Mouse (Mus musculus): ENCODE measurements around the gene Chd6. TPM values are rescaled to one million over a fixed set of nuclear protein-coding genes. Genes with fewer than 3 reads are reported as not detected.
A peak's percentile ranks its signal among the peaks of the same experiment; 100 is the strongest.
"Not testable (repeated sequence)": the region's sequence is repeated elsewhere in the genome, so short reads cannot be mapped to it uniquely, and the experiment has no call there.

Chd6 gene
- polyA plus RNA-seq, 1 experiment from 2014 or later: 28.1 TPM

DNA sequence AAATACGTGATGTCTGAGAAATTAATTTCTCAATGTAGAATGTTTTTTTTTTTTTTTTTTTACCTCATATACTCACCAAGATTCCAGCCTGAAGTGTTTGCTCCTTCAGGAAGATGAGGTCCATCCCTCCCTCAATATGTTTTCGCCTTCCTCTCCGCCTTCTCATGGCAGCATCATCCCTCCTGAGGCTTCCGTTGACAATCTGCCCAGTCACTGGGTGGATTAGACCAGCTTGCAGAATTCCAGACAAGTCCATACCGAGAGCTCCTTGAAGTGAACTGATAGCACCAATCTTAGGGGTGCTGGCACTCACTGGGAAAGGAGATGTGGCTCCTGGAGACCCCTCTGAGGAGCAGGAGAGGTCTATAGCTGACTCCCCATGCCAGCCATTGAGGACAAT lies 149.0 kb downstream of the Chd6 start:
- 93% methylated on average over 5 of the region's 5 CpGs for WGBS
- Histone ChIP-seq H3K4me3 (replicated peaks; ENCODE audit: low read length) (no peak overlapping the region), H3K9ac (ENCODE audit: low read length) (no peak overlapping the region), H3K4me2 (ENCODE audit: low read depth, low read length) (no peak overlapping the region), H3K9me3 (replicated peaks; ENCODE audit: control insufficient read depth, low read length) (no peaks in the 10 kb centered on the region), H3K36me3 (ENCODE audit: control insufficient read depth, insufficient read depth, low read length) (peaks cover 9% of the 10 kb centered on the region), H3K27me3 (ENCODE audit: control insufficient read depth, insufficient read depth, low read length) (no peaks in the 10 kb centered on the region), H3K27ac (ENCODE audit: low read length) (no peak overlapping the region), H3K4me1 (ENCODE audit: control insufficient read depth, insufficient read depth, low read length) (no peaks in the 10 kb centered on the region)
- ATAC-seq (ENCODE audit: insufficient read depth, low FRiP score): no peak

DNA sequence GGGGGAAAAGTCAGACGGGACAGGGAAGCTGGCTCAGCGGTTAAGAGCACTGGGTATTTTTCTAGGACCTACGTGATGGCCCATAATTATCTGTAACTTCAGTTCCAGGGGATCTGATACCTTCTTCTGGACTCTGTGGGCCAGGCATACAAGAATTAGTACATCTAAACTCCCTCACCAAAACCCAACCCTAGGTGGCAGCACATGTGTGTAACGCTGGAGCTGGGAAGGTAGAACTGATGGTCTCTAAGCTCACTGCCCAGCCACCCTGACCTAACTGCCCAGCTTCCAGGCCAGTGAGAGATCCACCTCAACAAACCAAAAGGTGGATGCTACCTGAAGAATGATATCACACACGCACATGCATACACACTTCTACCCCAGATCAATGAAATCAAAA lies 150.1 kb downstream of the Chd6 start:
- Histone ChIP-seq H3K27ac (ENCODE audit: low read length) (no peak overlapping the region), H3K4me1 (ENCODE audit: control insufficient read depth, insufficient read depth, low read length) (no peaks in the 10 kb centered on the region), H3K9ac (ENCODE audit: low read length) (no peak overlapping the region), H3K4me2 (ENCODE audit: low read depth, low read length) (no peak overlapping the region), H3K27me3 (ENCODE audit: control insufficient read depth, insufficient read depth, low read length) (no peaks in the 10 kb centered on the region), H3K36me3 (ENCODE audit: control insufficient read depth, insufficient read depth, low read length) (peaks cover 4% of the 10 kb centered on the region; the same call in 1 of the 2 replicates), H3K9me3 (replicated peaks; ENCODE audit: control insufficient read depth, low read length) (no peaks in the 10 kb centered on the region), H3K4me3 (replicated peaks; ENCODE audit: low read length) (no peak overlapping the region)
- no peak for ATAC-seq (ENCODE audit: insufficient read depth, low FRiP score)
- WGBS: 92% methylated on average over 5 of the region's 5 CpGs

DNA sequence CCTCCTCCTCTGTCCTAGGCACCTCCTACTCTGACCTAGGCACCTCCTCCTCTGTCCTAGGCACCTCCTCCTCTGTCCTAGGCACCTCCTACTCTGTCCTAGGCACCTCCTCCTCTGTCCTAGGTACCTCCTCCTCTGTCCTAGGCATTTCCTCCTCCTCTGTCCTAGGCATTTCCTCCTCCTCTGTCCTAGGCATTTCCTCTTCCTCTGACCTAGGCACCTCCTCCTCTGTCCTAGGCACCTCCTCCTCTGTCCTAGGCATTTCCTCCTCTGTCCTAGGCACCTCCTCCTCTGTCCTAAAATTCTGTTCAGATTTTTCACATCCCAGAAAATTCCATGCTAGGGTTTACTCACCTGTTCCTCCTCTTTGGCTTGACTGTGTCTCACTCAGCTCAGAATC lies 151.1 kb downstream of the Chd6 start:
- H3K9ac ChIP-seq (ENCODE audit: low read length); ATAC-seq (ENCODE audit: insufficient read depth, low FRiP score); H3K36me3 ChIP-seq (ENCODE audit: control insufficient read depth, insufficient read depth, low read length); H3K27ac ChIP-seq (ENCODE audit: low read length); H3K4me3 ChIP-seq (replicated peaks; ENCODE audit: low read length); H3K4me2 ChIP-seq (ENCODE audit: low read depth, low read length); H3K27me3 ChIP-seq (ENCODE audit: control insufficient read depth, insufficient read depth, low read length); H3K9me3 ChIP-seq (replicated peaks; ENCODE audit: control insufficient read depth, low read length); H3K4me1 ChIP-seq (ENCODE audit: control insufficient read depth, insufficient read depth, low read length): not testable (repeated sequence)

DNA sequence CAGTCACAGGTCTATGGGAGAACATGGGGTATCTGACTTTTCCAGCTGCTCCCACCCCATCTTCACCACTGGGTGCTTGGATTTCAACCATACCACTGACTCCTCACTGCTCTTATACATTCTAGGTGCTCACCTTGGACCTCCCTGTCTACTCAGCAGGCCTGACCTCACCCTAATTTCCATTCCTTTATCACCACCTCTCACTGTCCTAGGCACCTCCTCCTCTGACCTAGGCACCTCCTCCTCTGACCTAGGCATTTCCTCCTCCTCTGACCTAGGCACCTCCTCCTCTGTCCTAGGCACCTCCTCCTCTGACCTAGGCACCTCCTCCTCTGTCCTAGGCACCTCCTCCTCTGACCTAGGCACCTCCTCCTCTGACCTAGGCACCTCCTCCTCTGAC lies 151.6 kb downstream of the Chd6 start:
- H3K36me3 ChIP-seq (ENCODE audit: control insufficient read depth, insufficient read depth, low read length); H3K27ac ChIP-seq (ENCODE audit: low read length); H3K4me1 ChIP-seq (ENCODE audit: control insufficient read depth, insufficient read depth, low read length); ATAC-seq (ENCODE audit: insufficient read depth, low FRiP score); H3K4me2 ChIP-seq (ENCODE audit: low read depth, low read length); H3K9ac ChIP-seq (ENCODE audit: low read length); H3K27me3 ChIP-seq (ENCODE audit: control insufficient read depth, insufficient read depth, low read length); H3K4me3 ChIP-seq (replicated peaks; ENCODE audit: low read length); H3K9me3 ChIP-seq (replicated peaks; ENCODE audit: control insufficient read depth, low read length): not testable (repeated sequence)

DNA sequence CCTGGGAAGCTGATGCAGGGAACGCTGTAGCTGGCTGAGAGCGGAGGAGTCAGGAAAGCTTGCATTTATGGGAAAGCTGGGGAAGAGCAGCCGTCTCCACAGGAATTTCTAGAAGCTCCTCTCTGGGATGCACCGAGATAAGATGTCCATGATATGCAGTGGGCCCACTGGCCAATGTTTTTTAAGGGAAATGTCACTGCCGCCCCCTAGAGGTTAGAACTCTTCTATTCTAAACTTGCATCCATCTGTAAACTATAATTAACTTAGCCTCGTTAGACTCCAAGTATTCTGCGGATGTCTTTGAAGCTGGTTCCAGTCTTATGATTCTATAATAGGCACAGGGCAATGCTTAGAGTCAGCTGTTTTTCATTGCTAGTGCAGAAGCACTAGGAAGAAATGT lies 153.5 kb downstream of the Chd6 start:
- no peak overlapping the region for H3K4me3 ChIP-seq (replicated peaks; ENCODE audit: low read length)
- WGBS: 72% methylated on average over 7 of the region's 7 CpGs
- no peaks in the 10 kb centered on the region for H3K27me3 ChIP-seq (ENCODE audit: control insufficient read depth, insufficient read depth, low read length)
- no peak overlapping the region for H3K9ac ChIP-seq (ENCODE audit: low read length)
- no peaks in the 10 kb centered on the region for H3K4me1 ChIP-seq (ENCODE audit: control insufficient read depth, insufficient read depth, low read length)
- ATAC-seq (ENCODE audit: insufficient read depth, low FRiP score): no peak
- no peak overlapping the region for H3K4me2 ChIP-seq (ENCODE audit: low read depth, low read length)
- H3K36me3 ChIP-seq (ENCODE audit: control insufficient read depth, insufficient read depth, low read length): peaks cover under 1% of the 10 kb centered on the region; the same call in 1 of the 2 replicates
- H3K27ac ChIP-seq (ENCODE audit: low read length): no peak overlapping the region
- no peaks in the 10 kb centered on the region for H3K9me3 ChIP-seq (replicated peaks; ENCODE audit: control insufficient read depth, low read length)

DNA sequence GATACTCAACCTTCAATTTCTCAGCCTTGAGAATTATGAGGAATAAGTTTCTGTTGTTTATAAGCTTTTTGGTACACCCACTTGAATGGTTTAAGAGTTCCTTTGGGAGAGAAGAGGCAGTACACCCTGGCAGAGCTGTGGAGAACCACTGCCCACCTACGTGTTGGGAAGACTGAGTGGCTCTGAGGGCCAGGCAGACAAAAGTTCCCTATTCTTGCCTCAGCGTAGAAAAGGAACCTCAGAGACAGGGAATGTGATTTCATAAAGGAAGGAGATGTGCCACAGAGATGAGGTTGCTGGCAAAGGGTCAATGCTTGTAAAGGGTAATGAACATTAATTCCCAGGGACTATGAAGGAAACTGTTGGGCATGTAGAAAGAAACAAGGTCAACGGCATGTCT lies 154.3 kb downstream of the Chd6 start:
- no peak for ATAC-seq (ENCODE audit: insufficient read depth, low FRiP score)
- no peaks in the 10 kb centered on the region for H3K4me1 ChIP-seq (ENCODE audit: control insufficient read depth, insufficient read depth, low read length)
- no peaks in the 10 kb centered on the region for H3K27me3 ChIP-seq (ENCODE audit: control insufficient read depth, insufficient read depth, low read length)
- no peaks in the 10 kb centered on the region for H3K9me3 ChIP-seq (replicated peaks; ENCODE audit: control insufficient read depth, low read length)
- no peak overlapping the region for H3K27ac ChIP-seq (ENCODE audit: low read length)
- WGBS: 89% methylated on average over 3 of the region's 3 CpGs
- H3K4me2 ChIP-seq (ENCODE audit: low read depth, low read length): no peak overlapping the region
- H3K4me3 ChIP-seq (replicated peaks; ENCODE audit: low read length): no peak overlapping the region
- H3K36me3 ChIP-seq (ENCODE audit: control insufficient read depth, insufficient read depth, low read length): peaks cover 6% of the 10 kb centered on the region
- no peak overlapping the region for H3K9ac ChIP-seq (ENCODE audit: low read length)

DNA sequence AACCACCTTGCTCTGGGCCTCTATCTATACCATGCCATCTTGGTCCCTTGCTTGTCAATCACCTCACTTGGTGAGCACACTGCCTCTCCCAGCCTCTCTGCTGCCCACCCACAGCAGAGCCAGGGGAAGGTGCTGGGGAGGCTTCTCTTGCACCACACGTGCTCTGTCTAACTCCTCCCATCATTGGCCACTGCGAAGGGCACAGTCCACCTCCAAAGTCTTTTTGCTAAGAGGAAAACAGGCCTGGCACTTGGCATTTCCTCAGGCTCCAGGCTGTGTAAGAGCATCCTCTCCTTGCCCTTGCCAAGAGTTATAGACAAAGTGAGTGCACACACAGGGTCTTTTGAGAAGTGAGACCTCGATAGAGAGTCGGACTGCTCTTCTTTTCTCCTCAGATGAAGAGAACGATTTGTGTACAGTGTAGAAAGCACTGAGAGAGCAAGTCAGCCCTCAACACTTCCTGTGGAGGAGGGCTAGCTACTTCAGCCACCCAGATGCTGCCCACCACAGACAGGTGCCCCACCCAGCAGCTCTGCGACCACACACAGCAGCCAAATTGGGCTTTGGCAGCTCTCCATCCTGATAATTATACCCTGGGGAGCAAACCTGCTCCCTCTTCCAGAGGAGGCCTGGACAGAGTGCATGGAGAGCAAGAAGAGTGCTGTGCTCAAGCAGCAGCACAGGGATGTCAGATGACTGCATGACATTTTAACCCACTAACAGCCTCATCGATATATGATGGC lies 155.6 kb downstream of the Chd6 start:
- peak; percentile 10; the same call in 1 of the 2 replicates for ATAC-seq (ENCODE audit: insufficient read depth, low FRiP score)
- Histone ChIP-seq H3K4me1 (ENCODE audit: control insufficient read depth, insufficient read depth, low read length) (no peaks in the 10 kb centered on the region), H3K36me3 (ENCODE audit: control insufficient read depth, insufficient read depth, low read length) (peaks cover 6% of the 10 kb centered on the region), H3K27me3 (ENCODE audit: control insufficient read depth, insufficient read depth, low read length) (no peaks in the 10 kb centered on the region), H3K9me3 (replicated peaks; ENCODE audit: control insufficient read depth, low read length) (no peaks in the 10 kb centered on the region), H3K9ac (ENCODE audit: low read length) (no peak overlapping the region), H3K4me2 (ENCODE audit: low read depth, low read length) (no peak overlapping the region), H3K4me3 (replicated peaks; ENCODE audit: low read length) (no peak overlapping the region), H3K27ac (ENCODE audit: low read length) (no peak overlapping the region)
- 81% methylated on average over 7 of the region's 7 CpGs for WGBS

DNA sequence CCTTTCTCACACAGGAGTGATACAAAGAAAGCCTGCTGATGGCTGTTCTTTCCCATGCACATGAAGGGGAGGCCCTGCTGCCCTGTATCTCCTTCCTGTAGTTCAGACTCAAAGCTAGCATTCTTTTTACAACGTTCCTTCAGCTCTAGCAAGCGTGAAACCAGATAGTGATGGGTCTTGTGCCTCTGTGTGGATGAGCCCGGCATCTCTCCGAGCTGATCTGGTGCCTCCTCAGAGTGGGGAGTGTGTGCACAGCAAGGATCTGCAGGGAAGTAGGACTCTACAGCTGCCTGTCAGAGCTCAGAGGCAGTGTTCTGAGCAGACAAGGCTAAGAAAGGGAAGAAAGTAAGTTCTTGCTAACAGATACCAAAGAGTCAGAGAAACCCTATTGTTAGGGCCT lies 157.3 kb downstream of the Chd6 start:
- Histone ChIP-seq H3K9me3 (replicated peaks; ENCODE audit: control insufficient read depth, low read length) (no peaks in the 10 kb centered on the region), H3K36me3 (ENCODE audit: control insufficient read depth, insufficient read depth, low read length) (peaks cover 6% of the 10 kb centered on the region), H3K4me3 (replicated peaks; ENCODE audit: low read length) (no peak overlapping the region), H3K27ac (ENCODE audit: low read length) (no peak overlapping the region), H3K4me2 (ENCODE audit: low read depth, low read length) (no peak overlapping the region), H3K27me3 (ENCODE audit: control insufficient read depth, insufficient read depth, low read length) (no peaks in the 10 kb centered on the region), H3K9ac (ENCODE audit: low read length) (no peak overlapping the region), H3K4me1 (ENCODE audit: control insufficient read depth, insufficient read depth, low read length) (no peaks in the 10 kb centered on the region)
- no peak for ATAC-seq (ENCODE audit: insufficient read depth, low FRiP score)
- 81% methylated on average over 4 of the region's 4 CpGs for WGBS

DNA sequence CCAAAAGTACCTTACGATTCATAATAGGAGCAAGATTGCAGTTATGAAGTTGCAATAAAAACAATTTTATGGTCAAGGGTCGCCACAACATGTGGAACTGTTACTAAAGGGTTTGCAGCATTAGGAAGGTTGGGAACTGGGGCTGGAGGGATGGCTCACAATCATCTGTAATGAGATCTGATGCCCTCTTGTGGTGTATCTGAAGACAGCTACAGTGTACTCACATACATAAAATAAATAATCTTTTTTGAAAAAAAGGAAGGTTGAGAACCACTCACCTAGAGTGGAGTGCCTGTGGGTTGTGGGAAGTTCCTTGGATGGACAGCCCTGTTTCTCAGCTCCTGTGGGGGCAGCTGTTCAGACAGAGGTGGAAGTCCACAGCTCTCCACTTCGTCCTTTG lies 166.4 kb downstream of the Chd6 start:
- Histone ChIP-seq H3K27me3 (ENCODE audit: control insufficient read depth, insufficient read depth, low read length) (no peaks in the 10 kb centered on the region), H3K4me1 (ENCODE audit: control insufficient read depth, insufficient read depth, low read length) (peaks cover 4% of the 10 kb centered on the region; the same call in 1 of the 2 replicates), H3K4me2 (ENCODE audit: low read depth, low read length) (no peak overlapping the region), H3K9me3 (replicated peaks; ENCODE audit: control insufficient read depth, low read length) (no peaks in the 10 kb centered on the region), H3K9ac (ENCODE audit: low read length) (no peak overlapping the region), H3K27ac (ENCODE audit: low read length) (no peak overlapping the region), H3K36me3 (ENCODE audit: control insufficient read depth, insufficient read depth, low read length) (0 out of 2 replicates have a peak, but pooled peaks cover 4% of the 10 kb centered on the region), H3K4me3 (replicated peaks; ENCODE audit: low read length) (no peak overlapping the region)
- 65% methylated on average over 3 of the region's 3 CpGs for WGBS
- no peak for ATAC-seq (ENCODE audit: insufficient read depth, low FRiP score)

All from stomach, embryonic 16.5 days (tissue).